ENCODE assay signal across 21 mouse cellular contexts in genomic region chr16:38666523-38666922, GRCm38 (mm10). TPM values are rescaled to one million over a fixed set of nuclear protein-coding genes. Genes with fewer than 3 reads are reported as not detected.
DNase-seq lines count a peak whose midpoint lies in the region; ATAC-seq lines count a peak whose summit lies in the region.
"Had no signal": no experiment of that assay in that cellular context is flagged by ENCODE, and none has a peak within 500 bp of the region (broad histone marks: within the 10 kb centered on the region; RNA-seq: fewer than 3 reads in every experiment).

No protein-coding gene starts in this region.

- no peak overlapping the region for H3K4me2 ChIP-seq in heart, embryonic 11.5 days
- H3K4me2 ChIP-seq in heart, embryonic 15.5 days: no peak overlapping the region
- no peak overlapping the region for H3K4me2 ChIP-seq in midbrain, embryonic 11.5 days
- no peak overlapping the region for H3K4me2 ChIP-seq in midbrain, embryonic 15.5 days
- H3K4me2 ChIP-seq: embryonic facial prominence, embryonic 15.5 days; hindbrain, embryonic 14.5 days; intestine, embryonic 15.5 days had no signal

- ATAC-seq in heart, embryonic 11.5 days (replicated peaks; ENCODE audit: insufficient number of reproducible peaks, low FRiP score, low TSS enrichment): no peak
- 0 out of 2 replicates have a peak, but pooled peaks have one; percentile 28 for ATAC-seq in heart, embryonic 15.5 days (replicated peaks; ENCODE audit: insufficient number of reproducible peaks, insufficient read depth, low FRiP score, low read depth)
- ATAC-seq in midbrain, embryonic 11.5 days (ENCODE audit: low FRiP score): no peak
- no peak for ATAC-seq in midbrain, embryonic 15.5 days (replicated peaks)
- ATAC-seq: forebrain, embryonic 14.5 days; intestine, embryonic 15.5 days had no signal

- H3K4me1 ChIP-seq in heart, embryonic 11.5 days (ENCODE audit: control insufficient read depth, insufficient read depth, low read length): peaks cover 32% of the 10 kb centered on the region
- H3K4me1 ChIP-seq in heart, embryonic 15.5 days (replicated peaks): peaks cover 53% of the 10 kb centered on the region
- H3K4me1 ChIP-seq in midbrain, embryonic 11.5 days (ENCODE audit: control insufficient read depth, insufficient read depth, low read length): no peaks in the 10 kb centered on the region
- H3K4me1 ChIP-seq in midbrain, embryonic 15.5 days: peaks cover 1% of the 10 kb centered on the region; the same call in 1 of the 2 replicates
- H3K4me1 ChIP-seq: forebrain, embryonic 10.5 days; intestine, embryonic 15.5 days had no signal

- no peak overlapping the region for H3K9ac ChIP-seq in heart, embryonic 11.5 days (ENCODE audit: low read depth, low read length)
- H3K9ac ChIP-seq in heart, embryonic 15.5 days: no peak overlapping the region
- H3K9ac ChIP-seq in midbrain, embryonic 11.5 days (ENCODE audit: low read length): no peak overlapping the region
- H3K9ac ChIP-seq in midbrain, embryonic 15.5 days: no peak overlapping the region
- H3K9ac ChIP-seq: embryonic facial prominence, embryonic 15.5 days; hindbrain, embryonic 14.5 days; intestine, embryonic 15.5 days had no signal

- 81% methylated on average over 4 of the region's 4 CpGs for WGBS in heart, embryonic 11.5 days (ENCODE audit: insufficient replicate concordance)
- WGBS in heart, embryonic 15.5 days: 69% methylated on average over 4 of the region's 4 CpGs
- 96% methylated on average over 4 of the region's 4 CpGs for WGBS in midbrain, embryonic 11.5 days
- WGBS in midbrain, embryonic 15.5 days: 86% methylated on average over 4 of the region's 4 CpGs

- intact Hi-C loops in heart, postnatal 25 days (cut with DNase I): loop anchor here (2.0 to 5.0 kb wide), 2 partner anchors 14 to 34 kb away; no protein-coding TSS in a partner anchor

- H3K27me3 ChIP-seq in heart, embryonic 11.5 days (ENCODE audit: control insufficient read depth, insufficient read depth, low read length): no peaks in the 10 kb centered on the region
- no peaks in the 10 kb centered on the region for H3K27me3 ChIP-seq in heart, embryonic 15.5 days
- no peaks in the 10 kb centered on the region for H3K27me3 ChIP-seq in midbrain, embryonic 11.5 days (ENCODE audit: control insufficient read depth, insufficient read depth, low read length)
- no peaks in the 10 kb centered on the region for H3K27me3 ChIP-seq in midbrain, embryonic 15.5 days (replicated peaks)
- H3K27me3 ChIP-seq: embryonic facial prominence, embryonic 15.5 days; intestine, embryonic 15.5 days had no signal

- no peak overlapping the region for H3K27ac ChIP-seq in heart, embryonic 11.5 days (ENCODE audit: low read depth, low read length)
- peak overlapping the region; percentile 51; the same call in 1 of the 2 replicates for H3K27ac ChIP-seq in heart, embryonic 15.5 days
- H3K27ac ChIP-seq in midbrain, embryonic 11.5 days (ENCODE audit: low read depth, low read length): no peak overlapping the region
- H3K27ac ChIP-seq in midbrain, embryonic 15.5 days: no peak overlapping the region
- H3K27ac ChIP-seq: embryonic facial prominence, embryonic 15.5 days; forebrain, embryonic 10.5 days; hindbrain, embryonic 10.5 days; hindbrain, embryonic 14.5 days; intestine, embryonic 15.5 days had no signal

- DNase-seq in heart, adult 11 months: peak; percentile 91
- DNase-seq in heart, postnatal 25 days (ENCODE audit: low spot score): no peak
- peak; percentile 22 for DNase-seq in kidney, postnatal 14 days
- no peak for DNase-seq in kidney, postnatal 4 days
- peak; percentile 17 for DNase-seq in midbrain, embryonic 11.5 days (ENCODE audit: low spot score, missing footprints)
- DNase-seq: adrenal gland, postnatal 10 days; cerebellum, adult 11 months; cerebellum, adult 8-10 months; cerebellum, postnatal 14 days; embryo, embryonic 11 days; gastrocnemius, postnatal 10 days had no signal

- no peak overlapping the region for H3K4me3 ChIP-seq in heart, embryonic 11.5 days (ENCODE audit: low read depth, low read length)
- H3K4me3 ChIP-seq in heart, embryonic 15.5 days: no peak overlapping the region
- H3K4me3 ChIP-seq in midbrain, embryonic 11.5 days (ENCODE audit: low read depth, low read length): no peak overlapping the region
- H3K4me3 ChIP-seq in midbrain, embryonic 15.5 days: no peak overlapping the region
- H3K4me3 ChIP-seq: embryonic facial prominence, embryonic 15.5 days; erythroblast, embryonic 14.5 days; forebrain, embryonic 10.5 days; hindbrain, embryonic 10.5 days; intestine, embryonic 15.5 days had no signal

- no peaks in the 10 kb centered on the region for H3K36me3 ChIP-seq in heart, embryonic 11.5 days (ENCODE audit: control insufficient read depth, insufficient read depth, low read length)
- no peaks in the 10 kb centered on the region for H3K36me3 ChIP-seq in heart, embryonic 15.5 days
- H3K36me3 ChIP-seq in midbrain, embryonic 11.5 days (ENCODE audit: control insufficient read depth, insufficient read depth, low read length): no peaks in the 10 kb centered on the region
- H3K36me3 ChIP-seq in midbrain, embryonic 15.5 days (replicated peaks): no peaks in the 10 kb centered on the region
- H3K36me3 ChIP-seq: embryonic facial prominence, embryonic 15.5 days; forebrain, embryonic 10.5 days; hindbrain, embryonic 10.5 days; intestine, embryonic 15.5 days had no signal

- no peaks in the 10 kb centered on the region for H3K9me3 ChIP-seq in heart, embryonic 11.5 days (replicated peaks; ENCODE audit: control insufficient read depth, low read length)
- H3K9me3 ChIP-seq in heart, embryonic 15.5 days (replicated peaks): no peaks in the 10 kb centered on the region
- H3K9me3 ChIP-seq in midbrain, embryonic 11.5 days (ENCODE audit: control insufficient read depth, low read length): no peaks in the 10 kb centered on the region
- H3K9me3 ChIP-seq in midbrain, embryonic 15.5 days: no peaks in the 10 kb centered on the region
- H3K9me3 ChIP-seq: embryonic facial prominence, embryonic 15.5 days; forebrain, embryonic 10.5 days; hindbrain, embryonic 10.5 days; intestine, embryonic 15.5 days had no signal

RNA-seq across cellular contexts. Expression of gene Arhgap31, which starts 46.6 kb away (rescaled TPM):
- polyA plus RNA-seq in heart, embryonic 11.5 days (2014; fragmentation: Nextera tagmentation; extraction: Ambion mirVana): 33.9 and 35.8 TPM in 2 replicates
- polyA plus RNA-seq in heart, embryonic 15.5 days (2015; fragmentation: Nextera tagmentation; extraction: Ambion mirVana): 36.1 and 36.5 TPM in 2 replicates
- total RNA-seq in heart, postnatal 25 days (2021): 10 to 100 TPM; 34.8 to 48.2 TPM
- 7.1 and 8.4 TPM in 2 replicates for polyA plus RNA-seq in midbrain, embryonic 11.5 days (2014; fragmentation: Nextera tagmentation; extraction: Ambion mirVana)
- 5.8 and 6.1 TPM in 2 replicates for polyA plus RNA-seq in midbrain, embryonic 15.5 days (2015; fragmentation: Nextera tagmentation; extraction: Ambion mirVana)

Comparison
In these comparisons a context has a peak if more than half of its experiments do, and no peak if none do; other contexts are left out.
1. DNase-seq: peak in heart, adult 11 months (single experiment), kidney, postnatal 14 days (single experiment) and midbrain, embryonic 11.5 days (single experiment); none in heart, postnatal 25 days (single experiment) and kidney, postnatal 4 days (0 of 2).